Mouse (Mus musculus): ENCODE measurements around the gene Rnf111. TPM values are rescaled to one million over a fixed set of nuclear protein-coding genes. Genes with fewer than 3 reads are reported as not detected.
"Not testable (repeated sequence)": the region's sequence is repeated elsewhere in the genome, so short reads cannot be mapped to it uniquely, and the experiment has no call there.

The Rnf111 gene
- total RNA-seq (2021), result 10 to 100 TPM; 41.7 to 41.9 TPM
- long read RNA-seq, experiment 1, full-length matches to known transcripts, result 5 of 46 reads
- long read RNA-seq, experiment 1, partial matches to known transcripts, result 17 of 46 reads
- long read RNA-seq, experiment 1, other reads (novel, unspliced or antisense), result 24 of 46 reads
- long read RNA-seq, experiment 2, partial matches to known transcripts, result 12 of 18 reads
- long read RNA-seq, experiment 2, other reads (novel, unspliced or antisense), result 5 of 18 reads

- peak; percentile 97 to 98 for DNase-seq (ENCODE audit: low spot score in 2 of 2)
Measured at GRCm38 (mm10) chr9:70503626-70504041, at the start of gene Rnf111. Gene Rnf111, minus strand, starts transcription at chr9:70503725.

- not testable (repeated sequence) for DNase-seq (ENCODE audit: low spot score in 2 of 2)
Measured at GRCm38 (mm10) chr9:70552233-70552632, 48.7 kb upstream of the Rnf111 start.

- DNase-seq (ENCODE audit: low spot score in 2 of 2), result no peak
Measured at GRCm38 (mm10) chr9:70551524-70551923, 48.0 kb upstream of the Rnf111 start.

- DNase-seq (ENCODE audit: low spot score in 2 of 2), result no peak
Measured at GRCm38 (mm10) chr9:70548304-70548703, 44.8 kb upstream of the Rnf111 start.

GRCm38 (mm10) chr9:70546576-70546975 lies 43.1 kb upstream of the Rnf111 start:
- DNase-seq (ENCODE audit: low spot score in 2 of 2), result not testable (repeated sequence)

- no peak for DNase-seq (ENCODE audit: low spot score in 2 of 2)
Measured at GRCm38 (mm10) chr9:70544831-70545230, 41.3 kb upstream of the Rnf111 start.

GRCm38 (mm10) chr9:70543985-70544384 lies 40.5 kb upstream of the Rnf111 start:
- DNase-seq (ENCODE audit: low spot score in 2 of 2), result no peak

GRCm38 (mm10) chr9:70543048-70543880 lies 39.7 kb upstream of the Rnf111 start:
- no peak for DNase-seq (ENCODE audit: low spot score in 2 of 2)

GRCm38 (mm10) chr9:70542305-70543041 lies 38.9 kb upstream of the Rnf111 start, which contains the start of gene Sltm:
Gene Sltm, plus strand, starts transcription at chr9:70542754.
- peak; percentile 98 to 99 for DNase-seq (ENCODE audit: low spot score in 2 of 2)

- no peak for DNase-seq (ENCODE audit: low spot score in 2 of 2)
Measured at GRCm38 (mm10) chr9:70541584-70541983, 38.1 kb upstream of the Rnf111 start.

- DNase-seq (ENCODE audit: low spot score in 2 of 2), result no peak
Measured at GRCm38 (mm10) chr9:70533328-70533727, 29.8 kb upstream of the Rnf111 start.

- DNase-seq (ENCODE audit: low spot score in 2 of 2), result no peak
Measured at GRCm38 (mm10) chr9:70524366-70524765, 20.8 kb upstream of the Rnf111 start.

- no peak for DNase-seq (ENCODE audit: low spot score in 2 of 2)
Measured at GRCm38 (mm10) chr9:70523813-70524212, 20.3 kb upstream of the Rnf111 start.

GRCm38 (mm10) chr9:70520651-70521050 lies 17.1 kb upstream of the Rnf111 start:
- DNase-seq (ENCODE audit: low spot score in 2 of 2), result no peak

- no peak for DNase-seq (ENCODE audit: low spot score in 2 of 2)
Measured at GRCm38 (mm10) chr9:70511681-70512080, 8.2 kb upstream of the Rnf111 start.

GRCm38 (mm10) chr9:70510998-70511583 lies 7.6 kb upstream of the Rnf111 start:
- DNase-seq (ENCODE audit: low spot score in 2 of 2), result no peak

- DNase-seq (ENCODE audit: low spot score in 2 of 2), result no peak
Measured at GRCm38 (mm10) chr9:70509906-70510525, 6.5 kb upstream of the Rnf111 start.

GRCm38 (mm10) chr9:70506787-70507186 lies 3.3 kb upstream of the Rnf111 start:
- no peak for DNase-seq (ENCODE audit: low spot score in 2 of 2)

- no peak for DNase-seq (ENCODE audit: low spot score in 2 of 2)
Measured at GRCm38 (mm10) chr9:70506186-70506585, 2.7 kb upstream of the Rnf111 start.

- DNase-seq (ENCODE audit: low spot score in 2 of 2), result peak in 1 of 2 experiments; percentile 53
Measured at GRCm38 (mm10) chr9:70503015-70503603, 416 bp downstream of the Rnf111 start.
